Mouse (Mus musculus) lung, postnatal 0 days (tissue): ENCODE data around the gene Ccdc38. TPM values are rescaled to one million over a fixed set of nuclear protein-coding genes. Genes with fewer than 3 reads are reported as not detected.
A peak's percentile ranks its signal among the peaks of the same experiment; 100 is the strongest.

ENCODE experiments used
- ATAC-seq: fragments of 200-750 bp; cut with Nextera tagmentation; 2 replicates; pipeline ENCODE4 v1.8.0; 2017; ENCODE audit warnings: moderate library complexity
- DNase-seq: peaks from one replicate; pipeline ENCODE4 v3.0.0-alpha.2; 2016; ENCODE audit warnings: low spot score
- H3K27ac ChIP-seq: fragments of 300-500 bp; sonication (generic); 2 replicates; pipeline ENCODE4 v1.5.1; 2014; ENCODE audit warnings: antibody characterized with exemption, mild to moderate bottlenecking, low read length, mixed read lengths
- H3K27me3 ChIP-seq: fragments of 300-500 bp; sonication (generic); replicated peaks from 2 replicates; pipeline ENCODE4 v1.6.1; 2014; ENCODE audit warnings: low read length, mixed read lengths; ENCODE audit not compliant: insufficient read depth
- H3K36me3 ChIP-seq: fragments of 300-500 bp; sonication (generic); 2 replicates; pipeline ENCODE4 v1.6.1; 2014; ENCODE audit warnings: low read length, mixed read lengths; ENCODE audit not compliant: insufficient read depth
- H3K4me1 ChIP-seq: fragments of 300-500 bp; sonication (generic); 2 replicates; pipeline ENCODE4 v1.6.1; 2014; ENCODE audit warnings: antibody characterized with exemption, low read depth, low read length, mixed read lengths; ENCODE audit not compliant: insufficient read depth
- H3K4me2 ChIP-seq: fragments of 300-500 bp; sonication (generic); replicated peaks from 2 replicates; pipeline ENCODE4 v1.6.1; 2014; ENCODE audit warnings: low read depth, mild to moderate bottlenecking, low read length, moderate library complexity, mixed read lengths
- H3K4me3 ChIP-seq: fragments of 300-500 bp; sonication (generic); 2 replicates; pipeline ENCODE4 v1.5.1; 2014; ENCODE audit warnings: low read depth, low read length
- H3K9ac ChIP-seq: fragments of 300-500 bp; sonication (generic); replicated peaks from 2 replicates; pipeline ENCODE4 v1.6.1; 2014; ENCODE audit warnings: low read depth, mild to moderate bottlenecking
- H3K9me3 ChIP-seq: fragments of 300-500 bp; sonication (generic); 2 replicates; pipeline ENCODE4 v1.6.1; 2016; ENCODE audit warnings: low read length, mixed read lengths
- CTCF ChIP-seq: IDR thresholded peaks from 2 replicates; pipeline ENCODE4 v1.5.1; 2016; ENCODE audit warnings: antibody characterized with exemption, mild to moderate bottlenecking
- EP300 ChIP-seq: IDR thresholded peaks from 2 replicates; pipeline ENCODE4 v1.6.1; 2016; ENCODE audit warnings: antibody characterized with exemption, mild to moderate bottlenecking, control low read depth
- WGBS: fragments of 180-500 bp; shearing (Covaris S2); extraction: QIAGEN DNeasy Blood & Tissue Kit; methylation state at CpG from one replicate; pipeline ENCODE4 v1.1.7; 2014; 5-methylcytosine and 5-hydroxymethylcytosine counted together
- polyA plus RNA-seq: library from polyadenylated mRNA; unstranded; fragments of >200 nt; fragmentation: Nextera tagmentation; extraction: Ambion mirVana; gene quantifications from 2 replicates; pipeline ENCODE4 v1.2.1, GENCODE M21; 2015

Gene Ccdc38
- polyA plus RNA-seq, 1 experiment from 2014 or later = 0.13 TPM

- ATAC-seq (no peak), DNase-seq (no peak)
- WGBS = 22% methylated on average over 10 of the region's 10 CpGs
- peak overlapping the region; percentile 14; the same call in 1 of the 2 replicates for H3K4me2 ChIP-seq
- H3K27ac ChIP-seq = no peak overlapping the region
- H3K4me3 ChIP-seq = no peak overlapping the region
- no peak overlapping the region for H3K9ac ChIP-seq
- TF ChIP-seq CTCF (no peak), EP300 (no peak)
- H3K4me1 ChIP-seq = no peaks in the 10 kb centered on the region
- H3K36me3 ChIP-seq = no peaks in the 10 kb centered on the region
- no peaks in the 10 kb centered on the region for H3K9me3 ChIP-seq
- no peaks in the 10 kb centered on the region for H3K27me3 ChIP-seq
Measured at GRCm38 (mm10) chr10:93624151-93624550, 83.7 kb downstream of the Ccdc38 start.

GRCm38 (mm10) chr10:93630310-93630709 is 89.9 kb downstream of the Ccdc38 start:
- TF ChIP-seq EP300 (no peak), CTCF (no peak)
- H3K27me3 ChIP-seq = no peaks in the 10 kb centered on the region
- 90% methylated on average over 5 of the region's 5 CpGs for WGBS
- no peaks in the 10 kb centered on the region for H3K4me1 ChIP-seq
- no peak overlapping the region for H3K9ac ChIP-seq
- H3K9me3 ChIP-seq = no peaks in the 10 kb centered on the region
- H3K4me2 ChIP-seq = no peak overlapping the region
- no peaks in the 10 kb centered on the region for H3K36me3 ChIP-seq
- ATAC-seq (no peak), DNase-seq (no peak)
- H3K4me3 ChIP-seq = no peak overlapping the region
- no peak overlapping the region for H3K27ac ChIP-seq

GRCm38 (mm10) chr10:93632086-93632485 is 91.7 kb downstream of the Ccdc38 start:
- Histone ChIP-seq H3K4me1 (no peaks in the 10 kb centered on the region), H3K27me3 (0 out of 2 replicates have a peak, but pooled peaks cover 3% of the 10 kb centered on the region), H3K27ac (no peak overlapping the region), H3K36me3 (no peaks in the 10 kb centered on the region), H3K9me3 (no peaks in the 10 kb centered on the region), H3K9ac (no peak overlapping the region), H3K4me2 (no peak overlapping the region), H3K4me3 (no peak overlapping the region)
- TF ChIP-seq CTCF = no peak
- TF ChIP-seq EP300 = no peak
- 56% methylated on average over 4 of the region's 4 CpGs for WGBS
- no peak for ATAC-seq
- no peak for DNase-seq

GRCm38 (mm10) chr10:93633563-93633962 is 93.1 kb downstream of the Ccdc38 start:
- Histone ChIP-seq H3K9ac (no peak overlapping the region), H3K27me3 (0 out of 2 replicates have a peak, but pooled peaks cover 3% of the 10 kb centered on the region), H3K9me3 (no peaks in the 10 kb centered on the region), H3K4me1 (no peaks in the 10 kb centered on the region), H3K27ac (no peak overlapping the region), H3K4me2 (no peak overlapping the region), H3K36me3 (no peaks in the 10 kb centered on the region), H3K4me3 (no peak overlapping the region)
- no peak for TF ChIP-seq CTCF
- TF ChIP-seq EP300 = no peak
- DNase-seq (no peak), ATAC-seq (no peak)
- WGBS = 87% methylated on average over 5 of the region's 5 CpGs

Other genes starting within 250 kb of the Ccdc38 start
- gene Elk3, start 229.5 kb upstream of the Ccdc38 start, polyA plus RNA-seq = 56.0 and 61.5 TPM in 2 replicates
- 88.6 and 95.6 TPM in 2 replicates for gene Lta4h, start 87.2 kb upstream of the Ccdc38 start, polyA plus RNA-seq
- gene Hal, start 51.9 kb upstream of the Ccdc38 start, polyA plus RNA-seq = 0.27 TPM in 1 of 2 replicates, not detected in the other
- 0.11 and 0.24 TPM in 2 replicates for gene Amdhd1, start 599 bp upstream of the Ccdc38 start, polyA plus RNA-seq
- 46.1 and 58.7 TPM in 2 replicates for gene Snrpf, start 49.1 kb downstream of the Ccdc38 start, polyA plus RNA-seq
- 1.3 and 1.4 TPM in 2 replicates for gene Ntn4, start 100.0 kb downstream of the Ccdc38 start, polyA plus RNA-seq